Mouse (Mus musculus) liver, postnatal 0 days (tissue): Measurements from ENCODE around the gene Abr. TPM values are rescaled to one million over a fixed set of nuclear protein-coding genes. Genes with fewer than 3 reads are reported as not detected.
A peak's percentile ranks its signal among the peaks of the same experiment; 100 is the strongest.

ENCODE experiments used
- ATAC-seq: fragments of 200-750 bp; cut with Nextera tagmentation; 2 replicates; pipeline ENCODE4 v1.8.0; 2017; ENCODE audit warnings: mild to moderate bottlenecking, moderate library complexity
- DNase-seq: peaks from one replicate; pipeline ENCODE4 v3.0.0-alpha.2; 2016
- H3K27ac ChIP-seq: fragments of 300-500 bp; sonication (generic); 2 replicates; pipeline ENCODE4 v1.5.1; 2014; ENCODE audit warnings: antibody characterized with exemption, moderate library complexity, mild to moderate bottlenecking, low read depth
- H3K27me3 ChIP-seq: fragments of 300-500 bp; sonication (generic); 2 replicates; pipeline ENCODE4 v1.6.1; 2014; ENCODE audit warnings: low read length, control low read depth, mixed read lengths; ENCODE audit not compliant: insufficient read depth
- H3K36me3 ChIP-seq: fragments of 300-500 bp; sonication (generic); replicated peaks from 2 replicates; pipeline ENCODE4 v1.6.1; 2014; ENCODE audit warnings: mild to moderate bottlenecking, control low read depth, low read length, moderate library complexity, mixed read lengths; ENCODE audit not compliant: insufficient read depth
- H3K4me1 ChIP-seq: fragments of 300-500 bp; sonication (generic); 2 replicates; pipeline ENCODE4 v1.6.1; 2014; ENCODE audit warnings: antibody characterized with exemption, mild to moderate bottlenecking, control low read depth; ENCODE audit not compliant: insufficient read depth
- H3K4me2 ChIP-seq: fragments of 300-500 bp; sonication (generic); 2 replicates; pipeline ENCODE4 v1.6.1; 2014; ENCODE audit warnings: low read depth, mild to moderate bottlenecking, low read length, moderate library complexity, mixed read lengths
- H3K4me3 ChIP-seq: fragments of 300-500 bp; sonication (generic); 2 replicates; pipeline ENCODE4 v1.5.1; 2014; ENCODE audit warnings: low read depth, low read length
- H3K9ac ChIP-seq: fragments of 300-500 bp; sonication (generic); replicated peaks from 2 replicates; pipeline ENCODE4 v1.6.1; 2014; ENCODE audit warnings: mild to moderate bottlenecking, moderate library complexity
- H3K9me3 ChIP-seq: fragments of 300-500 bp; sonication (generic); 2 replicates; pipeline ENCODE4 v1.6.1; 2016; ENCODE audit warnings: mild to moderate bottlenecking, control low read depth, low read length, mixed read lengths
- CTCF ChIP-seq: sonication (generic); IDR thresholded peaks from 2 replicates; pipeline ENCODE4 v1.5.1; 2016; ENCODE audit warnings: antibody characterized with exemption, low read depth
- EP300 ChIP-seq: IDR thresholded peaks from 2 replicates; pipeline ENCODE4 v1.6.1; 2016; ENCODE audit warnings: antibody characterized with exemption, low read depth, mild to moderate bottlenecking
- WGBS: fragments of 180-500 bp; shearing (Covaris S2); extraction: QIAGEN DNeasy Blood & Tissue Kit; methylation state at CpG from one replicate; pipeline ENCODE4 v1.1.7; 2014; ENCODE audit not compliant: insufficient replicate concordance; 5-methylcytosine and 5-hydroxymethylcytosine counted together
- polyA plus RNA-seq: library from polyadenylated mRNA; unstranded; fragments of >200 nt; fragmentation: Nextera tagmentation; extraction: Ambion mirVana; gene quantifications from 2 replicates; pipeline ENCODE4 v1.2.1, GENCODE M21; 2015

The Abr gene
- polyA plus RNA-seq, 1 experiment from 2014 or later: 3.6 TPM

DNA sequence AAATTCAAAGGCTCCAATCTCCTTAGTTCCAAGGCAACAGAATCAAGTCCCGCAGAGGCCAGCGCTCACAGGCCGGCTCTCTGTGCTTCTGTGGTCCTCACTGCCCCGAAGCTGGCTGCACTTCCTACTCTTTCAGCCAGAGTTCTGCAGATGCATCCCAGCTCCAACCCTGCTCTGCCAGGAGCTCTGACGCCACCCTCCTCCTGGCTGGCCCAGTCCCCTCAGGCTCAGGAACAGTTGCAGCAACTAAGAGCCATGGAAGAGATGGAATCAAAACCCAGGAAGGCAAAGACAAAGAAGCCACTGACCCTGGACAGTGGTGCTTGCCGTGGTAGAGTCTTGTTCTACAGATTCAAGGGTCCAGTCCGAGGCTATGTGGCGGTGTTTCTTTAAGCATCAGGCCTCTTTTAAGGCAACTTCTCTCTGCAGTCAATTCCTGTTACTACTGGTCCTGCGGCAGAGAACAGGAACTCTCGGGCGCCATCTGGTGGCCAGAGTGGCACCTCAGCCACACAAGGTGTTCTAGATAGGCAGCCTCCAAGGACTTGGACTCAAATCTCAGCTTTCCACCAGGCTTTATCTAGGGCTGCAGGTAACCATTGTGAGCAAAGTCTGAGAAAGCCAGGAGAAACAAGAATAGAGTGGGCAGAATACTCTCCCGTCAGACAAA, 44.4 kb downstream of the Abr start:
- no peak for ATAC-seq
- H3K36me3 ChIP-seq: no peaks in the 10 kb centered on the region
- H3K27ac ChIP-seq: no peak overlapping the region
- no peak overlapping the region for H3K9ac ChIP-seq
- WGBS: 39% methylated on average over 12 of the region's 12 CpGs
- TF ChIP-seq EP300: no peak
- TF ChIP-seq CTCF: peak; percentile 94
- no peak overlapping the region for H3K4me3 ChIP-seq
- peak; percentile 89 for DNase-seq
- no peak overlapping the region for H3K4me2 ChIP-seq
- H3K4me1 ChIP-seq: no peaks in the 10 kb centered on the region
- H3K27me3 ChIP-seq: 0 out of 2 replicates have a peak, but pooled peaks cover 2% of the 10 kb centered on the region
- no peaks in the 10 kb centered on the region for H3K9me3 ChIP-seq

- no peak for TF ChIP-seq CTCF
- no peak for TF ChIP-seq EP300
- Histone ChIP-seq H3K9me3 (no peaks in the 10 kb centered on the region), H3K27ac (no peak overlapping the region), H3K4me2 (no peak overlapping the region), H3K9ac (no peak overlapping the region), H3K36me3 (no peaks in the 10 kb centered on the region), H3K4me1 (peaks cover 6% of the 10 kb centered on the region), H3K4me3 (no peak overlapping the region), H3K27me3 (peaks cover 42% of the 10 kb centered on the region)
- WGBS: 71% methylated on average over 6 of the region's 6 CpGs
- no peak for DNase-seq
- ATAC-seq: no peak
Measured at GRCm38 (mm10) chr11:76572820-76573385, 49.2 kb downstream of the Abr start.

DNA sequence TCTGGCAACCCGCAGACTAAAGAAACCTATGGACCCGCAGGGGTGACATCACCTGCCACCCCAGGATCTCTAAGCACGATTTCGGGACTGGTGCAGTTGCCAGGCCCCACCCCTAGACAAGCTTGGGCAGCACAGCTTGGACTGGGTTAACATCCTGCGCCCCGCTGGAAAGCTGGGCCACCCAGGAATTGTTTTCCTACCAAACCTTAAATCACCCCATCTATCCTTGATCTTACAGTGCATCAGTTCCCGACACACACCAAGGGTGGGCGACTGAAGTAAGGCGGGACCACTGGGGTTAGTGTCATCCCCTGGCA, 50.5 kb downstream of the Abr start:
- TF ChIP-seq EP300 (no peak), CTCF (no peak)
- Histone ChIP-seq H3K4me2 (peak overlapping the region; percentile 77), H3K27ac (no peak overlapping the region), H3K4me1 (peaks cover 6% of the 10 kb centered on the region), H3K9me3 (no peaks in the 10 kb centered on the region), H3K9ac (no peak overlapping the region), H3K4me3 (peak overlapping the region; percentile 47), H3K27me3 (peaks cover 42% of the 10 kb centered on the region), H3K36me3 (no peaks in the 10 kb centered on the region)
- WGBS: 17% methylated on average over 9 of the region's 9 CpGs
- DNase-seq (no peak), ATAC-seq (peak; percentile 23; the same call in 1 of the 2 replicates)

GRCm38 (mm10) chr11:76570741-76571612, 51.1 kb downstream of the Abr start:
- Histone ChIP-seq H3K4me1 (peaks cover 6% of the 10 kb centered on the region), H3K4me2 (peak overlapping the region; percentile 77), H3K4me3 (peak overlapping the region; percentile 47), H3K27ac (no peak overlapping the region), H3K27me3 (peaks cover 42% of the 10 kb centered on the region), H3K9me3 (no peaks in the 10 kb centered on the region), H3K9ac (no peak overlapping the region), H3K36me3 (no peaks in the 10 kb centered on the region)
- WGBS: 3% methylated on average over 62 of the region's 66 CpGs
- peak; percentile 21; the same call in 1 of the 2 replicates for ATAC-seq
- TF ChIP-seq CTCF: no peak
- DNase-seq: peak; percentile 22

DNA sequence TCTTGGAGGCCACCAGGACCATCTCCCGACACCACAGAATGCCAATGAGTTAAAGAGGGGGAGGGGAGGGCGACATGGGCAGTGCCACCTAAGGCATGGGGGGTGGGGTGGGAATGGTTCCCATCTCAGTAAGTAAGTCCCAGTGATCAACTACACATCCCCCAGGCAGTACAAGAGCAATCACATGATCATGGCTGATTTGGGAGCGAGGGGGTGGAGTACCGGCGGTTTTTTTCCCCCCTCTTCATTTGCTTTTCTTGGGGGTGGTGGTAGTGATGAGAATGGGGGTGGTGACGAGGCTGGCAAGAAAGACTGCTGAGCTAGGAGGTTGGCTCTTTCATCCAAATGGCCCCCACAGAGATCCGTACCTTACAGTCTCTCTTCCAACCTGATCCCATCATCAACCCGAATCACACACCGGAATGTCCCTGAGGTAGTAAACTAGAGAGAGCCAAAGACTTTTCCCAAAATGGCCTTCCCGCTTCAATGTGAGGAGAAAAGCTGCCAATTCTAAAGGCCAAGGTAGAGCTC, 51.8 kb downstream of the Abr start:
- ATAC-seq (no peak), DNase-seq (no peak)
- Histone ChIP-seq H3K36me3 (no peaks in the 10 kb centered on the region), H3K27ac (no peak overlapping the region), H3K4me2 (peak overlapping the region; percentile 77), H3K4me1 (peaks cover 6% of the 10 kb centered on the region), H3K27me3 (peaks cover 42% of the 10 kb centered on the region), H3K9ac (no peak overlapping the region), H3K9me3 (no peaks in the 10 kb centered on the region), H3K4me3 (peak overlapping the region; percentile 47; the same call in 1 of the 2 replicates)
- TF ChIP-seq CTCF: no peak
- no peak for TF ChIP-seq EP300
- WGBS: 33% methylated on average over 10 of the region's 10 CpGs

DNA sequence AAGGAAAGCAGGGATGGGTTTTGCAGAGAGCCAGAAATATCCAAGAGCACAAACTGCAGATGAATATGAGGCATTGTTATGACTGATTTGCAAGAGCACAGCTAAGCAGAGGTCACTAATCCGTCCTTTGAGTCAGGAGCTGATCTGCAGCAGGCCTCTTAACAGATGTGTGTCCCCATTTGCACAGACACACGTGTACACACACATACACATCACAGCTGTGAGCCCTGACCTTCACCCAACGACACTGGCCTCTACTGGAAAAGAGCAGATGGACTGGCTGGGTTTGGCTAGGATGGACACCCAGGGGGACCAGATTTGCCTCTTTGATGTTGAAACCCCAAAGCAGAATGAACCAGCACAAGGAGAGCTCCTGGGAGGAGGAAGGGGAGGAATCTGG, 52.7 kb downstream of the Abr start:
- Histone ChIP-seq H3K27ac (no peak overlapping the region), H3K27me3 (peaks cover 42% of the 10 kb centered on the region), H3K36me3 (no peaks in the 10 kb centered on the region), H3K4me3 (no peak overlapping the region), H3K9ac (no peak overlapping the region), H3K9me3 (no peaks in the 10 kb centered on the region), H3K4me1 (peaks cover 6% of the 10 kb centered on the region), H3K4me2 (no peak overlapping the region)
- DNase-seq: no peak
- ATAC-seq: no peak
- TF ChIP-seq EP300 (no peak), CTCF (no peak)
- 54% methylated on average over 3 of the region's 3 CpGs for WGBS
